Mouse (Mus musculus) myocyte (in vitro differentiated cells): ENCODE data around the gene Cacna1d.

Experiments used
- CEBPB ChIP-seq: IDR thresholded peaks from 2 replicates; pipeline ENCODE4 v1.6.1; 2011; ENCODE audit warnings: mild to moderate bottlenecking, moderate library complexity; ENCODE audit not compliant: poor library complexity, insufficient read depth, severe bottlenecking
- E2F4 ChIP-seq: IDR thresholded peaks from one replicate; pipeline ENCODE4 v1.6.1; 2011; ENCODE audit warnings: mild to moderate bottlenecking, control low read depth, moderate library complexity; ENCODE audit not compliant: insufficient read depth
- MAX ChIP-seq: IDR thresholded peaks from one replicate; pipeline ENCODE4 v1.6.1; 2011; ENCODE audit warnings: low read depth, mild to moderate bottlenecking, control low read depth
- POLR2A ChIP-seq: IDR thresholded peaks from one replicate; pipeline ENCODE4 v1.6.1; 2011; ENCODE audit warnings: low read depth, mild to moderate bottlenecking, control low read depth, moderate library complexity; ENCODE audit not compliant: insufficient read length
- SRF ChIP-seq: IDR thresholded peaks from one replicate; pipeline ENCODE4 v1.6.1; 2011; ENCODE audit warnings: low read depth; ENCODE audit not compliant: control insufficient read depth, insufficient read length

GRCm38 (mm10) chr14:30455801-30456595 lies 35.3 kb downstream of the Cacna1d start:
- TF ChIP-seq CEBPB: no peak
- no peak for TF ChIP-seq POLR2A
- TF ChIP-seq E2F4: no peak
- no peak for TF ChIP-seq MAX
- no peak for TF ChIP-seq SRF
